Mouse (Mus musculus) megakaryocyte, embryonic 14.5 days (primary cell): ENCODE measurements at regions not wholly inside any gene's neighbourhood (a gene's known extent, or its start where the extent isn't known, plus 50 kb on each side); places are given as distances from the start of the nearest gene placed in this dataset.

Source experiments
- FLI1 ChIP-seq: IDR thresholded peaks from 2 replicates; pipeline ENCODE4 v1.6.1; 2012; ENCODE audit warnings: low read length, inconsistent platforms, mixed read lengths
- GATA1 ChIP-seq: IDR thresholded peaks from 3 replicates; pipeline ENCODE4 v1.6.1; 2012; ENCODE audit warnings: mixed read lengths, low read length, inconsistent platforms, borderline replicate concordance

DNA sequence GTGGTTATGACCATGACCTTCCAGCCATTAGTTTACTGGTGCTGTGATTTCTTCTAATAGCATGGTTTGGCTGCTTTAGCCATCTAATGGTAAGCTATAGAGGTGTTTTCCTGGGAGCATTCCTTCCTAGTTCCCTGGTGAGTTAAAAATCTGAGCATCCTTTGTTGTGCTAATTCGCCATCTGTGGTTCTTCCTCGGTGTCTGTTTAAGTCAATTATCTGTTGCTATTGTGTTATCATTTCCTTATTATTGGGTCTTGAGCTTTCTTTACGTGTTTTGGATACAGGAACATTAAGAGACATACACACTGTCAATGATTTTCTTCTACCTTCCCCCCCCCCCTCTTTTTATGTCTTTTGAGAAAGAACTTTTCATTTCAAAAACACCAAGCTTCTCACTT is 468.9 kb downstream of the Cbln4 start:
- TF ChIP-seq GATA1 (no peak), FLI1 (no peak)
